Mouse (Mus musculus): Measurements from ENCODE around the gene Asb14. TPM values are rescaled to one million over a fixed set of nuclear protein-coding genes. Genes with fewer than 3 reads are reported as not detected.

Gene Asb14
- polyA plus RNA-seq (2012; rRNA removed): not detected in 2 replicates

DNA sequence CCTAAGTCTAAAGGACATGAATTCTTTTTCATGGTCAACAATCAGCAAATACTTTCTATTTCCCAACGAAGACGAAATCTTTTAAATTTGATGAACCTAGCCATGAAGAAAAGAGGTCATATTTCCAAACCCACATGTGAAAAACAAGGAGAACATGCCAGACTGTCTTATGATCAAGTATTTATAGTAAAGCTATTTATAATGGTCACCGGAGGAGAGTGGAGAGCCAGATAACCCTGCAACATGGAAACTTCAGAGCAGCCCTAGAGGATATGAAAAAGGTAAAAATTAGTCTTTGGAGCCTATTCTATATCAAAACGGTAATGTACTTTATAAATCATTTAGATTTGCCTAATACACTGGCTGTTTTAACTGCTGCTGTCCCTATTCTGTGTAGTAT is at the start of gene Asb14:
Gene Asb14 (plus strand): TSS at position 166 of the 400 bp plus-strand sequence.

Other genes with a start within 250 kb of the Asb14 start
- 3.2 and 3.9 TPM in 2 replicates for gene Pde12, start 224.7 kb upstream of the Asb14 start, polyA plus RNA-seq (2012; rRNA removed)
- gene Dnah12, start 201.3 kb upstream of the Asb14 start, polyA plus RNA-seq (2012; rRNA removed): 0.01 TPM in 2 replicates
- gene Appl1, start 76.7 kb downstream of the Asb14 start, polyA plus RNA-seq (2012; rRNA removed): 2.4 and 2.6 TPM in 2 replicates
- 6.1 and 7.4 TPM in 2 replicates for gene Hesx1, start 99.9 kb downstream of the Asb14 start, polyA plus RNA-seq (2012; rRNA removed)
- gene Il17rd, start 144.4 kb downstream of the Asb14 start, polyA plus RNA-seq (2012; rRNA removed): 0.07 and 0.14 TPM in 2 replicates
- gene Arhgef3, start 220.3 kb downstream of the Asb14 start, polyA plus RNA-seq (2012; rRNA removed): 2.5 and 2.8 TPM in 2 replicates